Mouse (Mus musculus) mouse embryonic stem cell (cell line): ENCODE measurements around the gene Lacc1.

Source experiments
- in situ Hi-C, 2 experiments: fragments of 300-500 bp; cut with MboI; formaldehyde crosslinking; loops; 1 replicate in 1 of 2; 3 replicates in 1 of 2; pipeline ENCODE4 v1.14.3; 2019 to 2020; ENCODE audit warnings: low sequenced_read_pairs in 2 of 2, low pct_unique_long_range_greater_than_20kb in 1 of 2, mixed read lengths in 1 of 2; ENCODE audit not compliant: unreplicated experiment in 1 of 2

Lacc1 gene

DNA sequence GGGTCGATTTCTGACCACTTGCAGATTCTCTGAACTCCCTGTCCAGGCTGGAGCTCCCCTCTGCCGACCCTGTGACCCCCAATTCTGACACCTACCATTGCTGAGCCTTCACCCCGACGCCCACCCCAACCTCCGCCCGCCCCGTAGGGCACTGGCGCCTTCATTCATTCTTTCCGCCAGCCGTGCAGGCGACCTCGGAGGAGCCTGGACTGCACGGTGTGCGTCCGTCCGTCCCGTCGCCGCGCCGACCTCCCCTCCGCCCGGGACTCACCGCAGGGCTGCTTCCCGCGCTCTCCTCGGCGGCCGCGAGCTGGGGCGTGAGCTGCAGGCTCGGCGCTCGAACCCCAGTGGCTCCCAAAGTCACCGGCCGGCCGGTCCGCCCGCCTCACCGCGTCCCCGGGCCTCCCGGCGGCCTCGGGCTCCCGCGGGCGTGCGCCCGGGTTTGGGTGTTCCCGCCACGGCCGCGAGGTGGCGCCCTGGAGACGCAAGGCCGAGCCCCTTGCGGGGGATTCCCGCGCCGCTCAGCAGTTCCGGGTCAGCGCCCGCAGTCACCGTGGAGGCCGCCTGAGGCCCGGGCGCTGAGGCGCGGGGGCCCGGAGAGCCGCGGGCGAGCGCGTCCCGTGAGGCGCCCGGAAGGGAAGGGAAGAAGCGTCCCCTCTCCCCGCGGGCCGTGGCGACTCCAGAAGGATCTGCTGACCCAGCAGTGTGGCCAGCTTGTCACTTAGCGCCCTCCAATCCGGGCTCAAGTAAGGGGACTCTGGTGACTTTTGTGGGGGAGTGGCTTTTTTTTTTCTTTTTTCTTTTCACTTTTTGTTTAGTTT lies at the start of gene Lacc1, which contains the start of gene Ccdc122:
TSS of gene Lacc1 (minus strand) at position 679 of the 821 bp plus-strand sequence.
TSS of gene Ccdc122 (plus strand) at position 547 of the 821 bp plus-strand sequence.
- in situ Hi-C loops, result no loop called here

DNA sequence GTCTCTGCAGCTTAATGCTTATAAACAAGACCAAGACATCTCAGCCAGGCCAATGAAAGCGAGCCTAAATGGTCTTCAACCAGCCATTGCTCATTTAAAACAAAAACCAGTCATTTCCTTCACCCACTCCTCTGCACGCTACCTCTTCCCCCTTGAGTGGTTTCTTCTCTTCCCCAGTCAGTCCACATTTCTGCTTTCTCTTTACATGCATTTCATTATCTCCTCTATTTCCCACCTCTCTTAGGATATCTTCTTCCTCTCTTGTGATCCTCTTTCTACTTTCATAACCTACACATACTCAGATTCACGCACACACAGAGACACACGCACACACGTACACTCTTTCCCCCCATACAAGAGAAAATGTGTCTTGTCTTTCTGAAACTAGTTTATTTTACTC lies 44.5 kb upstream of the Lacc1 start:
- in situ Hi-C loops, result no loop called here

DNA sequence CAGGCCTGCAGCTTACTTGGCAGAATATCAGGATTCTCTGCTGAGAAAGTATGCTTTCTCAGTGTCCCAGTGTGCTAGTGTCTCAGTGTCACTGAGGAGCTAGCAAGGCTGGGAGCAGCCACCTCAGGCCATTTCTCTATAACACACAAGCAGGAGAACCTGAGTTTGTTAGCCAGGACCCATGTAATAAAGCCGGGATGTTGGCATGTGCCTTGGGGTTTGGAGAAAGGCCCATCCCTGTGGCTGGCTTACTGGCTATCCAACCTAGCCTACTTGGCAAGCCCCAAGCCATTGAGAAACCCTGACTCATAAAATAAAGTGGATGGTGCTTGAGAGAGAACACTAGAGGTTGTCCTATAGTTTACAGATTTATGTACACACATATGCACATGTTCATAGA lies 32.7 kb upstream of the Lacc1 start:
- in situ Hi-C loops, result no loop called here

DNA sequence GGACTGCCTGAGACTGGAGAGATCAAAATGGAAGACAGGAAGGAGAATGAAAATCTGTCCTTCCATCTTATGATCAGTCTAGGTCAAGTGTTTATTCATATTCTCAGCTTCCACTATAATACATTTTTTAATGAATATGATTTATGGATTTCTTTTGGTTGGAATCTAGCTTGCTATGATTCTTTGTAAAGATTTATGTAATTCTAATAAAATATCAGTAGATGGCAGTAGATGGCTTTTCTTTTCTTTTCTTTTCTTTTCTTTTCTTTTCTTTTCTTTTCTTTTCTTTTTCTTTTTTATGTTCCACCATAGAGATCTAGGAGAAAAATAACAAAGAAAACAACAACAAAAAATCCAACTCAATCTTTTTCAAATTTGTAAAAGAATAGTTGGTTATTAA lies 16.6 kb upstream of the Lacc1 start:
- in situ Hi-C loops, result no loop called here

DNA sequence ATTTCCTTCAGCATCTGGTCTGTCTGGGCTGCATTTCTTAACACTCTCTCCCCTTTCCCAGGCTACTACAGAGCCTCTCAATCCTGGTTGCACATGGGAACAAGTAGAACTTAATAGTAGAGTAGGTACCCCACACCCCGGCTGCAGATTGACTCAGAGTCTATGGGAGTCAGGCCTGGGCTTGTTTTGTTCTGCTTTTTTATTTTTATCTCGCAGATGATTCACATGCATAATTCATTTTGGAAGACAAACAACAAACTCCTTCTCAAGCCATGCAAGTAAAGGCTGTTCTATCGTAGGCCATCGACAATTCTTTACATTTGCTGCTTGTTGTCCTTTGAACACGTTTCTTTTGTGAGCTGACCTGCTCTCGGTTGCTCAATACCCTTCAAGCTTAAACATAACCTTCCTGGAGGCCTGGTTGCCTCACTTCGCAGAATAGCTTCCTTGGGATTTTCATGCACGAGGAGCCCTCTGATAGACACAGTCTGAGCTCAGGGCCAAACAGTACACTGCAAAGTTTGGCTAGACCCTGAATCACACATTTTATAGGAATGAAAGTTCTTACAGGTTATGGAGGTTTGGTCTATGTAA lies 1.2 kb upstream of the Lacc1 start:
- in situ Hi-C loops, result no loop called here

DNA sequence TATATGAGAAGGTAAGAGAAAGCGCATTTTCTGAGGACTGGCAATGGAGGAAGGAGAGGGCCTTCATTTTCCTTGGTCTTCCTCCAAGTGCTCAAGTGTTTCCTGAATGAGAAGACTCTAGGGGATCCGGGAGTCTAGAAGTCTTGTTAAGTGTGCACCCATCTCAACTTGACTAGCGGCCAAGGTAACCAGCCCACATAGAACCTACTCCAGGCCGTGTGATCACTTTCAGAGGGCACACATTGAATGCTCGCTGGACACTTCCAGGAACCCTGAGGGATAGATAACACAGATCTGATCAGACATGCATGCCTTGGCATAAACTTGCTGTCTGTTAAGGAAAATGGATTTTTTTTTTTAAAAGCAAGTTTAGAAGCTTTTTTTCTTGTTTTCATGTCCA lies 626 bp upstream of the Lacc1 start:
- in situ Hi-C loops, result no loop called here

DNA sequence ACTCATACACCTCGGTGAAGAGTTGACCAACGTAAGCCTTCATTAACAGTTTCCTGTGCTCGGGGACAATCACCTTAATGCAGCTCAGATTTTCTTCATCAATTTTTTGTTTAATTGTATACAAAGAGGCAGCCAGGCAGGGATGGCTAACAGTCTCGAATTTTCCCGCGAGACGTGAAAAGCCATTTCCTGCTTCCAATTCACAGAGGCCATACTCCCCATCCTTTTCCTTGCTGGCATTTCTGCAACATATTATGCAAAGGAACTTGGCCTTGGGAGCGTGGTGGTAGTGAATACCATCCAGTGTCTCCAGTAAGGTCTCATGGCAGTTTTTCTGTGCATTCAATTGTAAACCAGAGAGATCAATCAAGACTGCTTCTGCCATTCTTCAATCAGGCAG lies 1.7 kb downstream of the Lacc1 start:
- in situ Hi-C loops, result no loop called here

DNA sequence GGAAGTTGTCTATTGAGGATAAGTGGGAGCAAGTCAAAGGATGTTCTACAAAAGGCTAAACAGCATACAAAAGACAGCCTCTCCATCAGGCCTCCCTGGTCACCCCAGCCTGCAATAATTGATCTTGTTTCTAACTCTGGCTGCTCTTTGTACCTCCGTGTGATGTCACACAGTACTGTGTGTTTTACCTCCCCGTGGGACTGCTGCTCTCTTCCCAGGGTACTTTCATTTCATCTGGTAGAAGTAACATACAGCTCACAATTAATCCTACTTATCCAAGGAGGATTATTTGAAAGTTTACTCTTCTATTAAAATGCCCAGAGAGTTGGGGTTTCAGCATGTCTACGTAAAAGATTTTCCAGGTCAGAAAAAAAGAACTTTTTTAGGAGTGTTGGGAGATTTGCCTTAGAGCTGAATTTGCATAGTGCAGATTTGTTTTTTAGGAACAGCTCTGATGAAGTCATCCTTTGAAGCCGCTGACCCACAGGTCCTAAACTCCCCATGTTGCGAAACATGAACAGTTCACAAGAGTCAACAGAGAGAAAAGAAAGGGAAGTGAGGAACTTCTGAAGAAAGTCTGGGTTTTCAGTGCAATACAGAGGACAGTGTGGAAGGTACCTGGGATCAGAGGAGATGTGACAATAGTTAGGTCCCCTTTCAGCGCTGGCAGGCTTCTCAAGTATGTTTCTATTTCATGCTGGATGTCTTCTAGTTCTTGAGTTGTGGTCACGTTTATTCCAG lies 2.4 kb downstream of the Lacc1 start:
- in situ Hi-C loops, result no loop called here

DNA sequence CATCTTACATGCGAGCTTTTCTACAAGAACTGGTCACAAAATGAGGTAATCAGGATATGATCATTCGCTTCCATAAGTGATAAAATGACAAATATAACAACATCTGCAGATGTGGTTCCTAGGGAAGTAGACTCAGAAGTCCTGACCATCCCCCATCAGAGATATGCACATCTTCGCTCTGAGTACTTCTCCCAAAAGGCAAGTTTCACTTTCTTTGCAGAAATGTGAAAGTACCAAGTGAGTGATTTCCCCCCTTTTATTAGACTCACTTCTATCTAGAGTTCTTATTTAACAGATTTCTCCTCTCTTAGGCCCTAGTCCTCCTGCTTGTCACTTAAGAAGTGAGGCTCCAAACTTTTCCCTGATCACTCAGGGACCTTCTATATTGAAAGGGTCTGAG lies 3.3 kb downstream of the Lacc1 start:
- in situ Hi-C loops, result no loop called here

DNA sequence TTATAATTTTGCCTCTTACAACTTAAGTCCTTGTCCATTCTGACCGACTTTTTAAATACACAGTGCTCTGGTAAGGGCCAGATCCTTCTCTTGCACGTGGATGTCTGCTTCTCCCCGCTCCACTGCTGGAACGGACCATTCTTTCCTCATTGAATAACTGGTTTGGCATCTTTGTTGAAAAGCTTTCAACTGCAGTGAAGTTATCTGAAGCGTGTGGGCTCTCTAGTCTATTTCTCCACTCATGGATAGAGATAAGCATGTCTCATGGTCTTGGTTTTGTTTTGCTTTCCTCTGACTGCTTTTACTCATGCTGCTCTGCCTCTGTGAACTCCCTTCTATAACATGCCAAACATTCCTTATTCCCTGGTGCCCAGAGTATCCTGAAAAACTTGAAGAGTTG lies 4.3 kb downstream of the Lacc1 start:
- in situ Hi-C loops, result no loop called here

DNA sequence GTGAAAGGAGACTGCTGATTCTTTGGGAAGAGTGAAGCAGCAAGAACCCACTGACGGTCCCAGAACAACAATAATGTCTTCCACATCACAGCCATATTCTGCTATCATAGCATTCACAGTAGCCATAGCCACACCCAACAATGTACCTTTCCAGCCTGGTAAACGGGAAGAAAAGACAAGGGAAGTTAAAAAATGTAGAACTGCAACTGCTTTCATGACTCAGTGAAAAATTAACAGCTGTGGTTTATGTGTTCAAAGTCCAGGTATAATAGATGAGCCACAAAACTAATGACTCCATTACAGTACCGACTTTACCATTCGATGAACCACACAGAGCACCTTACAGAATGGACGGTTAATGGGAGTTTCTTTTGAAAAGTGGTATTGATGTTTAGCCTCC lies 5.9 kb downstream of the Lacc1 start:
- in situ Hi-C loops, result no loop called here

DNA sequence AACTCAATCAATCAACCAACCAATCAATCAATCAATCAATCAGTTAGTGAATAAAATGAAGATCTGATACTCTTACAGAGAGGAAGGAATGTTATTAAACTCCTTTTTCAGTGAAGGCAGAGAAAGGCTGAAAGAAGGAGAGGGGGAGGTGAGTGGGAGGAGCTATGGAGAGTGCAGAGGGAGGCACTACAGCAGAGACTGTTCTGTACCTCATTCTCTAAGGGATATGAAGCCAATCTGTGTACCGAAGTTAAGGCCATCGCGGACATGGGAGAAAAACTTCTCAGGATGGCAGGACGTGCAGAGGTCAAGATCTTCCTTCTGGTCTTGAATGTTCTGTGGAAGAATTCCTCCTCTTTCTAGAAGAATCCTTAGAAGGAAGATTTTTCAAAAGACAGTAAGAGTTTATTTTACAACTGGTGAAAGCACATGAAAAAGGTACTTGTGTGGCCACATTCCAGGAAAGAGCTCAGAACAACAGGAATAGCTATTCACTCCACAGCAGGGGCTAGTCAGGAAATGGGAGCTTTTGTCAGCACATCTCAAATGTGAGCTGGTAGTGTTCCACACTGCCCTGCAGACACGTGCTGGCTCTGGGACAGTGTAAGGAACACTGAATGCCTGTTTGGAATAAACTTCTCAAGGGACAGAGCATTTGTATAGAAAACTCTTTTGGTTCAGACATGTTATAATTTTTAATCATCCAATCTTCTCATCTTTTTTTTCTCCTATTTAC lies 7.2 kb downstream of the Lacc1 start:
- in situ Hi-C loops, result no loop called here

DNA sequence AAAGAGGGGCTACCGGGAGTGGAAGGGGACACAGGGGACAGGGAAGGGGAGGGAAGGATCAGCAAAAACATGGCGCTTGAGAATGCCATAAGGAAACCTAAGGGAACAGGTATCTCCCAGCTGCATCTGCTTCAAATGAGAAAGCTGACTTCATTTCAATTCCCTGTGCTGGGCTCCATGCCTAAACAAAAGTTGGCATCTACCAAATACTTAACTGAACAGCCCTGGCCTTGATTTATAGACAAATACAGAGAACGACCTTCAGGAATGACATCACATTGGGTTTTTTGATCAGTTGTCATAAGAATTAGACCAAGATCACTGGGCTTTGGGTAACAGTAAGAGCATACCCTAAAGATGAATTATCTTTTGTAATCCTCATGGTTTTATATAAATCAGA lies 12.2 kb downstream of the Lacc1 start:
- in situ Hi-C loops, result loop anchor here (25.0 kb wide), 2 partner anchors 862 to 1162 kb away; no protein-coding TSS in a partner anchor

DNA sequence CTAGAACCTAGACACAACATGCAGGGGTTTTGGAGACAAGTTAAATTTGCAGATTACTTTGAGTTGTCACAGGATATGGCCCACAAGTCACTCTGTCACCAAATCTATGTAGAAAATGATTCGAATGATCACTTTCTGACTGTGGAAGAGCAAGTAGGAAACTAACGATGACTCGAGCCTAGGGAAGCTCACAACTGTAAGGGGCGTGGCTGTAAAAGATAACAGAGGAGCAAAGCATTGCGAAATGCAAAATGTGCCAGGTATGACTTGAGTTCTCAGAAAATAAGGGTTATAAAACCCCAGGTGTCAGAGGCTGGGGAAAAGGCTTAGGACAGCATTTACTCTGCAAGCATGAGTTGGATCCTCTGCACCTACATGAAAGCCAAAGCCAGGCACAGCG lies 19.5 kb downstream of the Lacc1 start:
- in situ Hi-C loops, result loop anchor here (25.0 kb wide), 2 partner anchors 855 to 1155 kb away; no protein-coding TSS in a partner anchor

DNA sequence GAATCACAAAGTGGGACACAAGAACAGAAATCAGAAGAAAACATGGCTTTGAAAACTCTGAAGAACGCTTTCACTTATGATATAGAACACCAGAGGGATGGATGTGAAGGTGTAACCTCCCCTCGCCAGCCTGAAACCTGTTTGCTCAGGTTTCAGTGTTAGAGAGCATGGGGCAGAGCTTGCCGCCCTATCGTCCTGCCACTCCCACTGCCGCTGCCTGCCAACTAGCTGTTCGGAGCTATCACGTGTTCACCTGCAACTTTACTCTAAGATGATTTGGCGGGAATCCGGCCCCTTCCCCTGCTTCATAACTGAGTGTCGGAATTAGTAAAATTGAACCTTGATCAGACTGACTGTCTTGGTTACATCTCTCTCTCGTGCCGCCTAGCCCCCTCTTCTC lies 19.9 kb downstream of the Lacc1 start:
- in situ Hi-C loops, result loop anchor here (25.0 kb wide), 2 partner anchors 854 to 1154 kb away; no protein-coding TSS in a partner anchor

DNA sequence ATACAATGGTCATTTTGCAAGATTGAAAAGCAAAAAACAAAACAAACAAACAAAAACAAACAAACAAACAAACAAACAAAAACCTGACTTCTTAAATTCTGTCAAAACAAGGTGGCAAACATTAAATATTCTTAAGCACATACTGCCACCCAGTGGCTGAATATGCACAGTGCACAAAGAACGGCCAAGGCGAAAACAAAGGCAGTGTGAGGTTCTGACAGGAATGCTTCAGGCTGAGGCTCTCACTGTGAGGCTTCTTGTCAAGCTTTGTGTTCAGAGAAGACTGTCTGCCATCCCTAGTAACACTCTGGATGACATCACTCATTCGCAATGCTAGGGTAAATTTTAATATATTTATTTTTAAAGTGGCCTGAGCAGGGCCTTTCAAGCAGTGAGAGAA lies 24.9 kb downstream of the Lacc1 start:
- in situ Hi-C loops, result loop anchor here (25.0 kb wide), 2 partner anchors 850 to 1150 kb away; no protein-coding TSS in a partner anchor

DNA sequence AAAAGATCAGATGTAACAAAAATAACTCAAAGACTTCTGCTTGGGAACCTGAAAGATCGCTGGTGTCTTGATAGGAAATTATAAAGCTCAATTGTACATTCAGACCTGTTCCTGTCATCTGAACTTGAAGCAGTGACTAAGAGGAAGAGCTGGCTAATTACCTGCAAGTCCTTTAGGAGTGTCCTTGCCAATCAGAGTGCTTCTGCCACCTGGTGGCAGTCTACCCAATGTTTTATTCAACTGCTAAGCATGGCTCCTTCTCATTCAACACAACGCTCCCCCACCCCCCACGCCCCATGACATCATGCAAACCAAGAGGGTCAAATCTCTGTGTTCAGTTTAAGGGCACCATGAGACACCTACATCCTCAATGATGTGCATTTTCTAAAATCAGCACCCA lies 28.5 kb downstream of the Lacc1 start:
- in situ Hi-C loops, result loop anchor here (5.0 to 25.0 kb wide), 5 partner anchors 36 to 1146 kb away; no protein-coding TSS in a partner anchor

DNA sequence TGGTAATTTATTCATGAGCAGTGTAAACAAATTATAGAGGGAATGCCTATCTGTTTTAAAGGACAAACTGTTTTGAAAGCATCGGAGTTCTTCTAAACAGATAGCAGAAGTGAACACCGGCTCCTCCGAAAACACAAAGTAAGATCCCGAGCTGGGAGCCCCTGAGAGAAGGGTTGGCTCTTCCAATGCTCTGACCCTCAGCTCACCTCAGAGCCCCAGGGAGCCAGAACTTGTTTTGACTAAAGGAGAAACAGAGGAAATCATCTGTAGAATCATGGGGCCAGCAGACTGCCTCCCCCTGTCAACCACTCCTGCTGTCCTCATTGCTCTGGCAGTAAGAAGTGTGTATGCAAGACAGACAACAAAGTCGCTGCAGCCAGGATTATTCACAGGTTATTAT lies 31.1 kb downstream of the Lacc1 start:
- in situ Hi-C loops, result loop anchor here (5.0 to 25.0 kb wide), 5 partner anchors 33 to 1143 kb away; no protein-coding TSS in a partner anchor
